Mouse (Mus musculus) embryonic facial prominence, embryonic 14.5 days (tissue): ENCODE data around the gene Hamp2. TPM values are rescaled to one million over a fixed set of nuclear protein-coding genes. Genes with fewer than 3 reads are reported as not detected.

ENCODE experiments used
- ATAC-seq: fragments of 200-750 bp; cut with Nextera tagmentation; 2 replicates; pipeline ENCODE4 v1.8.0; 2017; ENCODE audit warnings: low read depth, moderate number of reproducible peaks, moderate TSS enrichment
- DNase-seq: peaks from one replicate; pipeline ENCODE4 v3.0.0-alpha.2; 2015; ENCODE audit warnings: low spot score
- H3K27ac ChIP-seq: fragments of 300-500 bp; sonication (generic); replicated peaks from 2 replicates; pipeline ENCODE4 v1.5.1; 2014; ENCODE audit warnings: low read depth, mild to moderate bottlenecking, low read length, moderate library complexity
- H3K27me3 ChIP-seq: fragments of 300-500 bp; sonication (generic); replicated peaks from 2 replicates; pipeline ENCODE4 v1.6.1; 2014; ENCODE audit warnings: low read length; ENCODE audit not compliant: control insufficient read depth, insufficient read depth
- H3K36me3 ChIP-seq: fragments of 300-500 bp; sonication (generic); 2 replicates; pipeline ENCODE4 v1.6.1; 2014; ENCODE audit warnings: low read length, mixed read lengths; ENCODE audit not compliant: control insufficient read depth, insufficient read depth
- H3K4me1 ChIP-seq: fragments of 300-500 bp; sonication (generic); 2 replicates; pipeline ENCODE4 v1.6.1; 2014; ENCODE audit warnings: antibody characterized with exemption, low read length; ENCODE audit not compliant: control insufficient read depth, insufficient read depth
- H3K4me2 ChIP-seq: fragments of 300-500 bp; sonication (generic); 2 replicates; pipeline ENCODE4 v1.6.1; 2014; ENCODE audit warnings: low read depth, mild to moderate bottlenecking, low read length, moderate library complexity, mixed read lengths
- H3K4me3 ChIP-seq: fragments of 300-500 bp; sonication (generic); 2 replicates; pipeline ENCODE4 v1.5.1; 2014; ENCODE audit warnings: low read depth, mild to moderate bottlenecking, low read length
- H3K9ac ChIP-seq: fragments of 300-500 bp; sonication (generic); 2 replicates; pipeline ENCODE4 v1.6.1; 2014; ENCODE audit warnings: low read depth, mild to moderate bottlenecking, low read length, moderate library complexity, mixed read lengths
- H3K9me3 ChIP-seq: fragments of 300-500 bp; sonication (generic); 2 replicates; pipeline ENCODE4 v1.6.1; 2016; ENCODE audit warnings: low read length; ENCODE audit not compliant: control insufficient read depth
- WGBS: fragments of 180-500 bp; shearing (Covaris S2); extraction: QIAGEN DNeasy Blood & Tissue Kit; methylation state at CpG from one replicate; pipeline ENCODE4 v1.1.7; 2014; 5-methylcytosine and 5-hydroxymethylcytosine counted together
- polyA plus RNA-seq: library from polyadenylated mRNA; unstranded; fragments of >200 nt; fragmentation: Nextera tagmentation; extraction: Ambion mirVana; gene quantifications from 2 replicates; pipeline ENCODE4 v1.2.1, GENCODE M21; 2014

Gene Hamp2
- polyA plus RNA-seq, 1 experiment from 2014 or later, result not detected

- H3K4me1 ChIP-seq, result no peaks in the 10 kb centered on the region
- H3K27me3 ChIP-seq, result no peaks in the 10 kb centered on the region
- ATAC-seq (no peak), DNase-seq (no peak)
- H3K9me3 ChIP-seq, result no peaks in the 10 kb centered on the region
- no peak overlapping the region for H3K4me2 ChIP-seq
- no peak overlapping the region for H3K9ac ChIP-seq
- H3K4me3 ChIP-seq, result no peak overlapping the region
- no peaks in the 10 kb centered on the region for H3K36me3 ChIP-seq
- 74% methylated on average over 3 of the region's 3 CpGs for WGBS
- no peak overlapping the region for H3K27ac ChIP-seq
Measured at GRCm38 (mm10) chr7:30920217-30920616, 4.3 kb downstream of the Hamp2 start.

- Histone ChIP-seq H3K4me2 (no peak overlapping the region), H3K36me3 (no peaks in the 10 kb centered on the region), H3K4me1 (no peaks in the 10 kb centered on the region), H3K27ac (no peak overlapping the region), H3K9me3 (no peaks in the 10 kb centered on the region), H3K27me3 (no peaks in the 10 kb centered on the region), H3K4me3 (no peak overlapping the region), H3K9ac (no peak overlapping the region)
- 55% methylated on average over 4 of the region's 4 CpGs for WGBS
- no peak for ATAC-seq
- DNase-seq, result no peak
Measured at GRCm38 (mm10) chr7:30917219-30917618, 7.3 kb downstream of the Hamp2 start.

DNA sequence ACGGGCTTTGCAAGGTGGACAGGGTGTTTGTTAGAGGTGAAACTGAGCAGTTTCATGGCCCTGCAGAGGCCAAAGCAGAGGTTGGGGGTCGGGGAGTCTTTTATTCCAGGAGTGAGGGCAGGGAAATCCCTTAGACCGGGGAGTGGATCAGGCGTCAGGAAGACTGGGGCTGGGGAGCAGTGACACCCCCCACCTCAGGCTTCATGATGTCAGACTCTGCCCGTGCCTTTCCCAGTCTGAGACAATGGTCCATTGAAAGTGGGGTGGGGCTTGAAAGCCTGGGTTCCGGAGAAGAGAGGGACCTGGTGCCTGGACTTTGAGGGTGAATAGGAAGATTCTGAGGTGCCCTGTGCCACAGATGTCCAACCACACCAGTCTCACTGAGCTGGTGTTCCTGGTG lies 7.8 kb downstream of the Hamp2 start:
- Histone ChIP-seq H3K36me3 (no peaks in the 10 kb centered on the region), H3K9ac (no peak overlapping the region), H3K9me3 (no peaks in the 10 kb centered on the region), H3K4me2 (no peak overlapping the region), H3K27ac (no peak overlapping the region), H3K27me3 (no peaks in the 10 kb centered on the region), H3K4me3 (no peak overlapping the region), H3K4me1 (no peaks in the 10 kb centered on the region)
- 19% methylated on average over 6 of the region's 6 CpGs for WGBS
- ATAC-seq, result no peak
- no peak for DNase-seq

DNA sequence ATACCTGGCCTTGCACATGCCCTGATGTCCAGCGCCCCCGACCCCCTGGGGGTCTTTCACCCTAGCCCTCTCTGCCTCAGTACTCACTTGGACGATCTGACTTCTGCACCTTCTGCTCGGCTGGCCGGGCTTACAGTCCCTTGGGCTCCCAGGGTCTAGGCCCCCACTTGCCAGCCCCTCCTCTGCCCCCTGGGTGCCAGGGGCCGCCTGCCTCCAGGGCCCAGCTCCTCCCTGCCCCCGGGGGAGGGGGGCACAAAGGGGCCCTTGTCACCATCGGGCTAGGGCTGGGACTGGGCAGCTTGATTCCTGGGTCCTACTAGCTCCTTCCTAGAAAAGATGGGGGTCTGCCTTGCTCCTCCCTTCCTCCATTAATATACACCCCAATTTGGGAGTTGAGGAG lies 9.7 kb downstream of the Hamp2 start, which contains the start of gene Mag:
Gene Mag (minus strand): TSS at position 142 of the 400 bp plus-strand sequence.
- no peak for ATAC-seq
- H3K27me3 ChIP-seq, result no peaks in the 10 kb centered on the region
- H3K36me3 ChIP-seq, result no peaks in the 10 kb centered on the region
- no peak within 1 kb of the TSS for H3K4me3 ChIP-seq
- no peak for DNase-seq
- H3K9ac ChIP-seq, result no peak within 1 kb of the TSS
- WGBS, result 76% methylated on average over 8 of the region's 8 CpGs
- H3K27ac ChIP-seq, result no peak within 1 kb of the TSS
- no peaks in the 10 kb centered on the region for H3K4me1 ChIP-seq
- no peaks in the 10 kb centered on the region for H3K9me3 ChIP-seq
- no peak within 1 kb of the TSS for H3K4me2 ChIP-seq

DNA sequence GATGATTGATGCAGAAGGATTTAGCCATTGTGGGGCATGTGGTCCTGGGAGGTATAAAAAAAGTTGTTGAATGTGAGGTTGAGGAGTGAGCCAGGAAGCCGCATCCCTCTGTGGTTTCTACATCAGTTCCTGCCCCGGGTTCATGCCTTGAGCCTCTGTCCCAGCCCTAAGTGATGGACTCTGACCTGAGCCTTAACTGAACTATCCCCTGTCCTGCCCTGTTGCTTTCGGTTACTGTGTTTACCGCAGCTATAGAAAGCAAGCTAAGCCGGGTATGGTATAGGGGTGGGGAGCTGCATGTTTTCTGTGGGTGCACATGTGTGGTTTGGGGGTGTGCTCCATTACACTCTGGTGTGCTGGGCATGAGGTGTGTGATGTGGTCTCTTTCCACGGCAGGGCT lies 14.7 kb downstream of the Hamp2 start:
- DNase-seq (no peak), ATAC-seq (no peak)
- Histone ChIP-seq H3K9ac (no peak overlapping the region), H3K27ac (no peak overlapping the region), H3K9me3 (no peaks in the 10 kb centered on the region), H3K27me3 (no peaks in the 10 kb centered on the region), H3K4me1 (peaks cover 13% of the 10 kb centered on the region), H3K4me2 (no peak overlapping the region), H3K36me3 (no peaks in the 10 kb centered on the region), H3K4me3 (no peak overlapping the region)
- WGBS, result 79% methylated on average over 6 of the region's 6 CpGs

DNA sequence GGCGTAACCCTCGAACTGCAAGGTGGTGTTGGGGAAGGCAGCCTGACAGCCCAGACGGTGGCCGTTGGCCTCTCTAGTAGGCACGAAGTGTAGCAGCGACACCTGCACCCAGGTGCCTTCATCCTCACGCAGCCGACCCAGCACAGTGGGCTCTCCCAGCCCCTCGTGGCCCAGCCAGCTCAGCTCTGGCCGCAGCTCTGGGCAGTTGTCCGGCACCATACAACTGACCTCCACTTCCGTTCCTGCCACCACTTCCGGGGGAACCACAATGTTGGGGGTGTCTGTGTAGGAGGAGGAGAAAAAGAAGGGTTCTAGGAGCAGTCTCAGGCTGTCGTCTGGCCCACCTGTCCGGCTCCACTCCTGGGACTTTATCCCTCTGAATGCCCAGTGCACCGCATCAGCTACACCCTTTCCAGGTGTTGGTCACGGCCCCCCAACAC lies 15.5 kb downstream of the Hamp2 start:
- Histone ChIP-seq H3K9me3 (no peaks in the 10 kb centered on the region), H3K4me1 (peaks cover 13% of the 10 kb centered on the region), H3K4me3 (peak overlapping the region; percentile 26), H3K36me3 (no peaks in the 10 kb centered on the region), H3K9ac (no peak overlapping the region), H3K27ac (no peak overlapping the region), H3K27me3 (no peaks in the 10 kb centered on the region), H3K4me2 (peak overlapping the region; percentile 62)
- ATAC-seq (peak; percentile 38; the same call in 1 of the 2 replicates), DNase-seq (no peak)
- WGBS, result 27% methylated on average over 16 of the region's 17 CpGs

DNA sequence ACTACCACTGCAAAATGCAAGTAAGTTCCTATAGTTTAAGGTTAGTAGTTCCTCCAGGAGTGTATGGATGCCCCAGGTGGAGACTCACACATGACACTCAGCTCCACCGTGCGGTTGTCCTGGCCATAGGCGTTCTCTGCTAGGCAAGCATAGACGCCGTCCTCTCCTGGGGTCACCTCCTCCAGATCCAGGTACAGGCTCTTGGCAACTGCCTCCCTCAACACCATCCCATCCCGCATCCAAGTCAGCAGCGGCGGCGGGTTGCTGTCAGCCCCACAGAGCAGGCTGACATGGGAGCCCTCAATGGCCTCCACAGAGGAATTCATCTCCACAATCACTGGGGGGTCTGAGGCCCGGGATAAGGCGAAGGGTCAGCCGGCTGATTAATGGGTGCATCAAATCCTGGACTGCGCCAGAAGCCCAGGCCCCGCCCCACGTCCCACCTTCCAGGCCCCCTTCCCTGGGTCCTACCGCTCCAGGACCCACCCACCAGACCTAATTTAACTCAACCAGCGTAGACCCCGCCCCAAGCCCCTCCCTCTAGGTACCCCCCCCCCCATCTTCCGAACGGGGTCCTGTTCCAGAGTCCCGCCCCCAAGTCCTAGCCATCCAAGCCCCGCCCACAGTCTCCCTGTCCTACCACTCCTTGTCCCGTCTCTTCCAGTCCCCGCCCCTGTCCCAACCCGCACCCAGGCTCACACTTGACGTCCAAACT lies 16.0 kb downstream of the Hamp2 start:
- peak overlapping the region; percentile 62 for H3K4me2 ChIP-seq
- H3K36me3 ChIP-seq, result no peaks in the 10 kb centered on the region
- no peak overlapping the region for H3K27ac ChIP-seq
- 0 out of 2 replicates have a peak overlapping the region, but pooled peaks have one; percentile 20 for H3K9ac ChIP-seq
- ATAC-seq (peak; percentile 77), DNase-seq (peak; percentile 63)
- H3K4me1 ChIP-seq, result peaks cover 13% of the 10 kb centered on the region
- no peaks in the 10 kb centered on the region for H3K27me3 ChIP-seq
- under 1% methylated on average over 17 of the region's 26 CpGs for WGBS
- peak overlapping the region; percentile 26 for H3K4me3 ChIP-seq
- no peaks in the 10 kb centered on the region for H3K9me3 ChIP-seq

- WGBS, result 54% methylated on average over 4 of the region's 4 CpGs
- Histone ChIP-seq H3K27me3 (no peaks in the 10 kb centered on the region), H3K9me3 (no peaks in the 10 kb centered on the region), H3K4me3 (no peak overlapping the region), H3K4me1 (peaks cover 16% of the 10 kb centered on the region), H3K9ac (no peak overlapping the region), H3K4me2 (no peak overlapping the region), H3K36me3 (no peaks in the 10 kb centered on the region), H3K27ac (no peak overlapping the region)
- no peak for DNase-seq
- no peak for ATAC-seq
Measured at GRCm38 (mm10) chr7:30904042-30904441, 20.4 kb downstream of the Hamp2 start.

GRCm38 (mm10) chr7:30895217-30895616 lies 29.3 kb downstream of the Hamp2 start:
- WGBS, result 92% methylated on average over 3 of the region's 3 CpGs
- H3K4me1 ChIP-seq, result 0 out of 2 replicates have a peak, but pooled peaks cover 4% of the 10 kb centered on the region
- ATAC-seq (no peak), DNase-seq (no peak)
- H3K27me3 ChIP-seq, result no peaks in the 10 kb centered on the region
- H3K4me2 ChIP-seq, result no peak overlapping the region
- H3K36me3 ChIP-seq, result no peaks in the 10 kb centered on the region
- no peak overlapping the region for H3K27ac ChIP-seq
- H3K9me3 ChIP-seq, result no peaks in the 10 kb centered on the region
- no peak overlapping the region for H3K4me3 ChIP-seq
- H3K9ac ChIP-seq, result no peak overlapping the region
